Mouse (Mus musculus) intestine, embryonic 16.5 days (tissue): ENCODE data around the gene Pcdh19. TPM values are rescaled to one million over a fixed set of nuclear protein-coding genes. Genes with fewer than 3 reads are reported as not detected.

ENCODE experiments used
- ATAC-seq: fragments of 200-750 bp; cut with Nextera tagmentation; 2 replicates; pipeline ENCODE4 v1.8.0; 2017; ENCODE audit warnings: moderate TSS enrichment, moderate library complexity
- H3K27ac ChIP-seq: fragments of 300-500 bp; sonication (generic); 2 replicates; pipeline ENCODE4 v1.5.1; 2014; ENCODE audit warnings: mild to moderate bottlenecking, low read length
- H3K27me3 ChIP-seq: fragments of 300-500 bp; sonication (generic); replicated peaks from 2 replicates; pipeline ENCODE4 v1.6.1; 2014; ENCODE audit warnings: low read length, control low read depth, mixed read lengths; ENCODE audit not compliant: control insufficient read depth, insufficient read depth
- H3K36me3 ChIP-seq: fragments of 300-500 bp; sonication (generic); 2 replicates; pipeline ENCODE4 v1.6.1; 2014; ENCODE audit warnings: low read length, control low read depth; ENCODE audit not compliant: control insufficient read depth, insufficient read depth
- H3K4me1 ChIP-seq: fragments of 300-500 bp; sonication (generic); 2 replicates; pipeline ENCODE4 v1.6.1; 2014; ENCODE audit warnings: low read length, control low read depth, mixed read lengths; ENCODE audit not compliant: control insufficient read depth, insufficient read depth
- H3K4me2 ChIP-seq: fragments of 300-500 bp; sonication (generic); 2 replicates; pipeline ENCODE4 v1.6.1; 2014; ENCODE audit warnings: low read depth, low read length, control low read depth
- H3K4me3 ChIP-seq: fragments of 300-500 bp; sonication (generic); 2 replicates; pipeline ENCODE4 v1.5.1; 2014; ENCODE audit warnings: mild to moderate bottlenecking, low read length
- H3K9ac ChIP-seq: fragments of 300-500 bp; sonication (generic); 2 replicates; pipeline ENCODE4 v1.6.1; 2014; ENCODE audit warnings: low read depth, low read length
- H3K9me3 ChIP-seq: fragments of 300-500 bp; sonication (generic); 2 replicates; pipeline ENCODE4 v1.6.1; 2016; ENCODE audit warnings: low read length, control low read depth; ENCODE audit not compliant: control insufficient read depth
- WGBS: fragments of 180-500 bp; shearing (Covaris S2); extraction: QIAGEN DNeasy Blood & Tissue Kit; methylation state at CpG from one replicate; pipeline ENCODE4 v1.1.7; 2014; 5-methylcytosine and 5-hydroxymethylcytosine counted together
- polyA plus RNA-seq: library from polyadenylated mRNA; unstranded; fragments of >200 nt; fragmentation: Nextera tagmentation; extraction: Ambion mirVana; gene quantifications from 2 replicates; pipeline ENCODE4 v1.2.1, GENCODE M21; 2015

Pcdh19 gene
- polyA plus RNA-seq, 1 experiment from 2014 or later = 1.6 TPM

GRCm38 (mm10) chrX:133691581-133692391 lies 3.0 kb upstream of the Pcdh19 start:
- no peaks in the 10 kb centered on the region for H3K9me3 ChIP-seq
- 12% methylated on average over 12 of the region's 12 CpGs for WGBS
- peak; percentile 57; the same call in 1 of the 2 replicates for ATAC-seq

GRCm38 (mm10) chrX:133690822-133691221 lies 2.0 kb upstream of the Pcdh19 start:
- H3K36me3 ChIP-seq = no peaks in the 10 kb centered on the region
- H3K9me3 ChIP-seq = no peaks in the 10 kb centered on the region
- H3K9ac ChIP-seq = no peak overlapping the region
- H3K4me3 ChIP-seq = peak overlapping the region; percentile 29
- 16% methylated on average over 11 of the region's 11 CpGs for WGBS
- H3K27ac ChIP-seq = no peak overlapping the region
- no peaks in the 10 kb centered on the region for H3K4me1 ChIP-seq
- peaks cover 27% of the 10 kb centered on the region; the same call in 1 of the 2 replicates for H3K27me3 ChIP-seq
- H3K4me2 ChIP-seq = peak overlapping the region; percentile 33
- no peak for ATAC-seq

More at GRCm38 (mm10) chrX:133691581-133692391, 3.0 kb upstream of the Pcdh19 start:
- H3K36me3 ChIP-seq = no peaks in the 10 kb centered on the region
- H3K4me1 ChIP-seq = no peaks in the 10 kb centered on the region
- peak overlapping the region; percentile 33; the same call in 1 of the 2 replicates for H3K4me2 ChIP-seq
- H3K9ac ChIP-seq = no peak overlapping the region
- H3K27ac ChIP-seq = no peak overlapping the region
- H3K27me3 ChIP-seq = peaks cover 18% of the 10 kb centered on the region; the same call in 1 of the 2 replicates
- peak overlapping the region; percentile 29 for H3K4me3 ChIP-seq

- H3K4me1 ChIP-seq = no peaks in the 10 kb centered on the region
- peak overlapping the region; percentile 83 for H3K4me2 ChIP-seq
- H3K9ac ChIP-seq = no peak overlapping the region; the same call in 1 of the 2 replicates
- H3K27me3 ChIP-seq = peaks cover 31% of the 10 kb centered on the region
- H3K9me3 ChIP-seq = no peaks in the 10 kb centered on the region
- 22% methylated on average over 35 of the region's 35 CpGs for WGBS
- H3K27ac ChIP-seq = no peak overlapping the region
- H3K36me3 ChIP-seq = no peaks in the 10 kb centered on the region
- no peak for ATAC-seq
- peak overlapping the region; percentile 35 for H3K4me3 ChIP-seq
These were observed 926 bp upstream of the Pcdh19 start for GRCm38 (mm10) chrX:133689576-133690250.

- ATAC-seq = no peak
- Histone ChIP-seq H3K4me3 (peak overlapping the region; percentile 56), H3K27ac (peak overlapping the region; percentile 33; the same call in 1 of the 2 replicates), H3K36me3 (no peaks in the 10 kb centered on the region), H3K27me3 (peaks cover 31% of the 10 kb centered on the region), H3K4me1 (no peaks in the 10 kb centered on the region), H3K9me3 (no peaks in the 10 kb centered on the region), H3K4me2 (peak overlapping the region; percentile 83), H3K9ac (peak overlapping the region; percentile 63)
- 10% methylated on average over 20 of the region's 31 CpGs for WGBS
These were observed 631 bp downstream of the Pcdh19 start for GRCm38 (mm10) chrX:133688156-133688555.

- Histone ChIP-seq H3K4me1 (no peaks in the 10 kb centered on the region), H3K27me3 (peaks cover 33% of the 10 kb centered on the region), H3K36me3 (no peaks in the 10 kb centered on the region), H3K27ac (no peak overlapping the region), H3K9ac (peak overlapping the region; percentile 63), H3K4me3 (peak overlapping the region; percentile 56), H3K9me3 (no peaks in the 10 kb centered on the region), H3K4me2 (peak overlapping the region; percentile 83)
- peak; percentile 14 for ATAC-seq
- 21% methylated on average over 34 of the region's 37 CpGs for WGBS
These were observed 1.1 kb downstream of the Pcdh19 start for GRCm38 (mm10) chrX:133687666-133688151.

GRCm38 (mm10) chrX:133686533-133687311 lies 2.1 kb downstream of the Pcdh19 start:
- Histone ChIP-seq H3K27me3 (peaks cover 36% of the 10 kb centered on the region), H3K4me1 (no peaks in the 10 kb centered on the region), H3K4me3 (peak overlapping the region; percentile 56), H3K4me2 (peak overlapping the region; percentile 83), H3K9ac (peak overlapping the region; percentile 63), H3K27ac (no peak overlapping the region), H3K36me3 (no peaks in the 10 kb centered on the region), H3K9me3 (no peaks in the 10 kb centered on the region)
- no peak for ATAC-seq
- WGBS = 28% methylated on average over 51 of the region's 55 CpGs

- H3K4me2 ChIP-seq = no peak overlapping the region
- WGBS = 43% methylated on average over 12 of the region's 12 CpGs
- H3K27me3 ChIP-seq = peaks cover 31% of the 10 kb centered on the region
- H3K27ac ChIP-seq = no peak overlapping the region
- no peak overlapping the region for H3K9ac ChIP-seq
- H3K36me3 ChIP-seq = no peaks in the 10 kb centered on the region
- H3K4me1 ChIP-seq = no peaks in the 10 kb centered on the region
- no peak for ATAC-seq
- no peaks in the 10 kb centered on the region for H3K9me3 ChIP-seq
- no peak overlapping the region for H3K4me3 ChIP-seq
These were observed 3.2 kb downstream of the Pcdh19 start for GRCm38 (mm10) chrX:133685572-133685971.

GRCm38 (mm10) chrX:133683961-133684360 lies 4.8 kb downstream of the Pcdh19 start:
- Histone ChIP-seq H3K36me3 (no peaks in the 10 kb centered on the region), H3K9ac (no peak overlapping the region), H3K4me2 (no peak overlapping the region), H3K9me3 (no peaks in the 10 kb centered on the region), H3K4me3 (no peak overlapping the region), H3K27ac (no peak overlapping the region), H3K27me3 (peaks cover 31% of the 10 kb centered on the region), H3K4me1 (no peaks in the 10 kb centered on the region)
- ATAC-seq = no peak
- WGBS = 45% methylated on average over 3 of the region's 3 CpGs

- no peak for ATAC-seq
- WGBS = 23% methylated on average over 2 of the region's 2 CpGs
These were observed 13.7 kb downstream of the Pcdh19 start for GRCm38 (mm10) chrX:133675121-133675520.

More at GRCm38 (mm10) chrX:133675121-133675520, 13.7 kb downstream of the Pcdh19 start:
- no peak overlapping the region for H3K9ac ChIP-seq
- no peaks in the 10 kb centered on the region for H3K9me3 ChIP-seq
- no peak overlapping the region for H3K4me3 ChIP-seq
- no peak overlapping the region for H3K27ac ChIP-seq
- no peaks in the 10 kb centered on the region for H3K4me1 ChIP-seq
- H3K4me2 ChIP-seq = no peak overlapping the region
- no peaks in the 10 kb centered on the region for H3K27me3 ChIP-seq
- no peaks in the 10 kb centered on the region for H3K36me3 ChIP-seq
